Mouse (Mus musculus): ENCODE measurements around the gene Atxn7l1.

The Atxn7l1 gene

GRCm38 (mm10) chr12:33369555-33369954 is 222.1 kb downstream of the Atxn7l1 start:
- DNase-seq (ENCODE audit: low spot score) = no peak

- DNase-seq (ENCODE audit: low spot score) = peak; percentile 74
Observed at GRCm38 (mm10) chr12:33379624-33380445, 232.3 kb downstream of the Atxn7l1 start.

- peak; percentile 30 for DNase-seq (ENCODE audit: low spot score)
Observed at GRCm38 (mm10) chr12:33388842-33389241, 241.3 kb downstream of the Atxn7l1 start.

- DNase-seq (ENCODE audit: low spot score) = no peak
Observed at GRCm38 (mm10) chr12:33390844-33391560, 243.5 kb downstream of the Atxn7l1 start.

- DNase-seq (ENCODE audit: low spot score) = no peak
Observed at GRCm38 (mm10) chr12:33394804-33395623, 247.5 kb downstream of the Atxn7l1 start, which contains the start of gene Efcab10. Efcab10 (plus strand) TSS chr12:33394854.

GRCm38 (mm10) chr12:33403265-33403693 is 255.8 kb downstream of the Atxn7l1 start:
- DNase-seq (ENCODE audit: low spot score) = no peak

- DNase-seq (ENCODE audit: low spot score) = no peak
Observed at GRCm38 (mm10) chr12:33404996-33405395, 257.5 kb downstream of the Atxn7l1 start.

GRCm38 (mm10) chr12:33405398-33406026 is 258.0 kb downstream of the Atxn7l1 start:
- no peak for DNase-seq (ENCODE audit: low spot score)

- DNase-seq (ENCODE audit: low spot score) = no peak
Observed at GRCm38 (mm10) chr12:33411580-33412151, 264.2 kb downstream of the Atxn7l1 start.

Data from spleen, adult 12 weeks (tissue).